Mouse (Mus musculus) myocyte (in vitro differentiated cells): Measurements from ENCODE around the gene S100a8. TPM values are rescaled to one million over a fixed set of nuclear protein-coding genes. Genes with fewer than 3 reads are reported as not detected.

Experiments used
- H3K27me3 ChIP-seq: one replicate; pipeline ENCODE4 v1.6.1; 2011; ENCODE audit not compliant: control insufficient read depth, insufficient read depth, insufficient read length
- H3K36me3 ChIP-seq: one replicate; pipeline ENCODE4 v1.6.1; 2011; ENCODE audit not compliant: control insufficient read depth, insufficient read depth
- H3K4me2 ChIP-seq: one replicate; pipeline ENCODE4 v1.6.1; 2011; ENCODE audit warnings: low read depth, control low read depth
- H3K4me3 ChIP-seq: one replicate; pipeline ENCODE4 v1.5.1; 2011; ENCODE audit warnings: mild to moderate bottlenecking, control low read depth, moderate library complexity
- H3K79me2 ChIP-seq: one replicate; pipeline ENCODE4 v1.6.1; 2011; ENCODE audit not compliant: control insufficient read depth, insufficient read depth
- H3ac ChIP-seq: one replicate; pipeline ENCODE4 v1.6.1; 2011; ENCODE audit not compliant: control insufficient read depth, insufficient read length
- CEBPB ChIP-seq: IDR thresholded peaks from 2 replicates; pipeline ENCODE4 v1.6.1; 2011; ENCODE audit warnings: mild to moderate bottlenecking, moderate library complexity; ENCODE audit not compliant: poor library complexity, insufficient read depth, severe bottlenecking
- E2F4 ChIP-seq: IDR thresholded peaks from one replicate; pipeline ENCODE4 v1.6.1; 2011; ENCODE audit warnings: mild to moderate bottlenecking, control low read depth, moderate library complexity; ENCODE audit not compliant: insufficient read depth
- MAX ChIP-seq: IDR thresholded peaks from one replicate; pipeline ENCODE4 v1.6.1; 2011; ENCODE audit warnings: low read depth, mild to moderate bottlenecking, control low read depth
- MYOD1 ChIP-seq, 3 experiments: IDR thresholded peaks; one replicate each; pipeline ENCODE4 v1.6.1; 2011; ENCODE audit warnings: control low read depth in 2 of 3, low read depth in 2 of 3, mild to moderate bottlenecking in 2 of 3, moderate library complexity in 1 of 3; ENCODE audit not compliant: insufficient read length in 2 of 3, control insufficient read depth in 1 of 3
- MYOG ChIP-seq, 3 experiments: IDR thresholded peaks; one replicate each; pipeline ENCODE4 v1.6.1; 2011; ENCODE audit warnings: control low read depth in 2 of 3, low read depth in 2 of 3, mild to moderate bottlenecking in 2 of 3; ENCODE audit not compliant: insufficient read length in 2 of 3, control insufficient read depth in 1 of 3, insufficient read depth in 1 of 3
- POLR2A ChIP-seq: IDR thresholded peaks from one replicate; pipeline ENCODE4 v1.6.1; 2011; ENCODE audit warnings: low read depth, mild to moderate bottlenecking, control low read depth, moderate library complexity; ENCODE audit not compliant: insufficient read length
- POLR2AphosphoS2 ChIP-seq: IDR thresholded peaks from one replicate; pipeline ENCODE4 v1.6.1; 2011; ENCODE audit warnings: low read depth, control low read depth; ENCODE audit not compliant: insufficient read length
- REST ChIP-seq: IDR thresholded peaks from one replicate; pipeline ENCODE4 v1.6.1; 2011; ENCODE audit warnings: mild to moderate bottlenecking, control low read depth, moderate library complexity; ENCODE audit not compliant: insufficient read depth, insufficient read length
- SRF ChIP-seq: IDR thresholded peaks from one replicate; pipeline ENCODE4 v1.6.1; 2011; ENCODE audit warnings: low read depth; ENCODE audit not compliant: control insufficient read depth, insufficient read length
- TCF12 ChIP-seq: IDR thresholded peaks from one replicate; pipeline ENCODE4 v1.6.1; 2011; ENCODE audit warnings: mild to moderate bottlenecking, control low read depth; ENCODE audit not compliant: poor library complexity, insufficient read depth, severe bottlenecking
- TCF3 ChIP-seq: IDR thresholded peaks from one replicate; pipeline ENCODE4 v1.6.1; 2011; ENCODE audit warnings: low read depth, control low read depth; ENCODE audit not compliant: insufficient read length
- USF1 ChIP-seq: IDR thresholded peaks from one replicate; pipeline ENCODE4 v1.6.1; 2011; ENCODE audit warnings: low read depth, mild to moderate bottlenecking, control low read depth, moderate library complexity
- polyA plus RNA-seq: library from polyadenylated mRNA; unstranded; fragments of >200 nt; fragmentation: generic; extraction: Trizol; gene quantifications from one replicate; pipeline ENCODE4 v1.2.1, GENCODE M21; 2012; ENCODE audit warnings: missing spikeins

Gene S100a8
- polyA plus RNA-seq, result not detected

DNA sequence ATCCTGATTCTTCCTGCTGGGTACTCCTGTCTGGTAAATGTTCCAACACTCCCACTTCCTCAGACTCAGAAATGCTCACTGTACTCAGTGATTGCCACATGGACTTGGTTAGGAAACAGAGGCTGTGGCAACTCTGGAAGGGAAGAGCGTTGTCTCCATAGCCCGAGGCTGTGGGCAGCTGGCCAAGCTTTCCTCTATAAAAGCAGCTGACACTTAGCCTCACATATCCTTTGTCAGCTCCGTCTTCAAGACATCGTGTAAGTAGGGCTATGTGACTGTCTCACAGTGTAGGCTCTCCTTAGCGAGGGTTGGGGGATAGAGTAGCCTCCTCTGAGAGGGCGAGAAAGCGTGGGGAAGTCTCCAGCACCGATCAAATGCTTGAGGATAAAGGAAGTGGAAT is at the start of gene S100a8:
Gene S100a8, plus strand, starts transcription at position 133 of the 400 bp plus-strand sequence.
- Histone ChIP-seq H3K79me2 (no peaks in the 10 kb centered on the region), H3K4me3 (no peak within 1 kb of the TSS), H3K27me3 (no peaks in the 10 kb centered on the region), H3K36me3 (no peaks in the 10 kb centered on the region), H3ac (no peak within 1 kb of the TSS), H3K4me2 (no peak within 1 kb of the TSS)
- no peak for TF ChIP-seq SRF
- TF ChIP-seq MYOD1 (IDR thresholded peaks at IDR 0.05; ENCODE audit: control insufficient read depth in 1 of 3, insufficient read length in 2 of 3, low read depth in 2 of 3), result no peak
- TF ChIP-seq E2F4, result no peak
- no peak for TF ChIP-seq MAX
- TF ChIP-seq USF1, result no peak
- TF ChIP-seq MYOG (IDR thresholded peaks at IDR 0.05; ENCODE audit: control insufficient read depth in 1 of 3, insufficient read depth in 1 of 3, insufficient read length in 2 of 3, low read depth in 2 of 3), result no peak
- no peak for TF ChIP-seq POLR2AphosphoS2
- TF ChIP-seq TCF12, result no peak
- no peak for TF ChIP-seq POLR2A
- TF ChIP-seq REST, result no peak
- TF ChIP-seq CEBPB, result no peak

DNA sequence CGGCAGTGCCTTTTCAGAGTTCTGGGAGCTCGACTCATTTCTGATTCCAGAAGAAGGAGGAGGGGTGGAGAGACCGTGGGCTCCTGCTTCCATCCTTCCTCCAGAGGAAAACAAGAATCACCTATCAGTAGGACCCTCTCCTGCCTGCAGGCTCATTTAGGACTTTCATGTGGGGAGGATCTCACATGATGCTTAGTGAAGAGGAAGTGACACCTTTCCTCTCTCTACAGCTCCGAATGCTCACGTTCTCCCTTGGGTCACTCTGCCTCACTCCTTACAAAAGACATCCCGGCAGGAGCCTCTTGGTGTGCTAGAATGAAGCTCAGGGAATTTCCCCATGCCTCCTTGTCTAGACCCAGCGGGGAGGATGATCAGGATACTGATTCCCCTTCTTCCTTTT is 47.2 kb upstream of the S100a8 start:
- H3K27me3 ChIP-seq, result no peaks in the 10 kb centered on the region
- no peak overlapping the region for H3ac ChIP-seq
- no peak for TF ChIP-seq USF1
- no peak for TF ChIP-seq MYOG (IDR thresholded peaks at IDR 0.05; ENCODE audit: control insufficient read depth in 1 of 3, insufficient read depth in 1 of 3, insufficient read length in 2 of 3, low read depth in 2 of 3)
- TF ChIP-seq TCF3, result no peak
- no peak for TF ChIP-seq REST
- no peak overlapping the region for H3K4me3 ChIP-seq
- H3K79me2 ChIP-seq, result no peaks in the 10 kb centered on the region
- peaks cover 22% of the 10 kb centered on the region for H3K36me3 ChIP-seq
- no peak overlapping the region for H3K4me2 ChIP-seq

DNA sequence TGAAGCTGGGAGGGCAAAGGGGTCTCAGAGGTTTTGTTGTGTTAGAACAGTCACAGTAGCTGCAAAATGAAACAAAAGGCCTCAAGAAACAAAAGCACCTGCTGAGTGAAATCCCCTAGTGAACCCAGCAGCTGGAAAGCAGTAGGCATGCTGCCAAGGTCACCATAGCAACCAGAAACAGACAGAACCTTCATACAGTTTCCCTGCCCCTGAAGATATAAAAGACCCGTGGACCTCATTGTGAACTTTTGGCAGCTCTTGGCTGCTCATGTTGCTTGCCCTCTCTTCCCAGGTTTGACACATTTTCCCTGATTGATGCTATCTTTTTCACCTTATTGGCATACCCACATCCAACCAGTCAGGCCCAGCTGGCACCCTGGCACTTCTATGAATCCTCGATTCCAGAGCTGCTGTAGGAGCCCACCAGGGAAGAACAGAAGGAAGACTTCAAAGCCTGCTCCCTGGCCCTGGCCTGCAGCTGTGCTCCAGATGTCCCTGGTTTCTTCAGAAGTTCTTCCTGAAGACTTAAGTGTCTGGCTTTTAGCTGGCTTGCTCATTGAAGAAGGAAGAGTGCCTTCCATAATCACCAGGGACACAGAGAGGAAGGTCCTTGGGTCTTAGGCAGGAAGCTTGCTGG is 45.2 kb upstream of the S100a8 start:
- Histone ChIP-seq H3K4me2 (no peak overlapping the region), H3ac (no peak overlapping the region), H3K4me3 (no peak overlapping the region), H3K27me3 (no peaks in the 10 kb centered on the region), H3K79me2 (no peaks in the 10 kb centered on the region), H3K36me3 (peaks cover 3% of the 10 kb centered on the region)
- no peak for TF ChIP-seq POLR2AphosphoS2
- no peak for TF ChIP-seq REST
- no peak for TF ChIP-seq TCF3
- no peak for TF ChIP-seq MAX

DNA sequence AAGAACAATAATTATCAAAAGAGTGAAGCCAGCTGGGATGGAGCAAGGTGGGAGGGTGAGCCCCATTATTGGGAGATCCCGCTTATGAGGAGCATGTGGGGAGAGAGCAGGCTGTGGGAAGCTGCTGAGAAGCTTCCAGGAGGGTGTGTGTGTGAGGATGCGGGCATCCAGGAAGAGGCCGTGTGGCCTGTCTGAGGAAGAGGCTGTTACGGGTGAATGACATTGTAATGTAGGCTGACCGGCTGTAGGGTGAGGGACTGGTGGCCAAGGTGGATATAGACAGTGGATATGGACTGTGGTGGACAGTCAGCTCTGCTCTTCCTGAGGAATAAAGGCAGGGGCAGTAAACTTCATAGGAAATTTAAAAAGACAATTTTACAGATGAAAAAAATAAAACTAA is 43.3 kb upstream of the S100a8 start:
- H3K4me2 ChIP-seq, result no peak overlapping the region
- no peak overlapping the region for H3K4me3 ChIP-seq
- H3K27me3 ChIP-seq, result no peaks in the 10 kb centered on the region
- no peak for TF ChIP-seq MYOD1 (IDR thresholded peaks at IDR 0.05; ENCODE audit: control insufficient read depth in 1 of 3, insufficient read length in 2 of 3, low read depth in 2 of 3)
- no peak for TF ChIP-seq POLR2AphosphoS2
- TF ChIP-seq MAX, result no peak
- no peak for TF ChIP-seq POLR2A
- no peak for TF ChIP-seq TCF3
- TF ChIP-seq USF1, result no peak
- TF ChIP-seq CEBPB, result no peak
- TF ChIP-seq REST, result no peak
- TF ChIP-seq E2F4, result no peak
- no peak for TF ChIP-seq SRF
- TF ChIP-seq TCF12, result no peak
- TF ChIP-seq MYOG (IDR thresholded peaks at IDR 0.05; ENCODE audit: control insufficient read depth in 1 of 3, insufficient read depth in 1 of 3, insufficient read length in 2 of 3, low read depth in 2 of 3), result no peak
- H3K79me2 ChIP-seq, result no peaks in the 10 kb centered on the region
- H3ac ChIP-seq, result no peak overlapping the region
- H3K36me3 ChIP-seq, result no peaks in the 10 kb centered on the region

DNA sequence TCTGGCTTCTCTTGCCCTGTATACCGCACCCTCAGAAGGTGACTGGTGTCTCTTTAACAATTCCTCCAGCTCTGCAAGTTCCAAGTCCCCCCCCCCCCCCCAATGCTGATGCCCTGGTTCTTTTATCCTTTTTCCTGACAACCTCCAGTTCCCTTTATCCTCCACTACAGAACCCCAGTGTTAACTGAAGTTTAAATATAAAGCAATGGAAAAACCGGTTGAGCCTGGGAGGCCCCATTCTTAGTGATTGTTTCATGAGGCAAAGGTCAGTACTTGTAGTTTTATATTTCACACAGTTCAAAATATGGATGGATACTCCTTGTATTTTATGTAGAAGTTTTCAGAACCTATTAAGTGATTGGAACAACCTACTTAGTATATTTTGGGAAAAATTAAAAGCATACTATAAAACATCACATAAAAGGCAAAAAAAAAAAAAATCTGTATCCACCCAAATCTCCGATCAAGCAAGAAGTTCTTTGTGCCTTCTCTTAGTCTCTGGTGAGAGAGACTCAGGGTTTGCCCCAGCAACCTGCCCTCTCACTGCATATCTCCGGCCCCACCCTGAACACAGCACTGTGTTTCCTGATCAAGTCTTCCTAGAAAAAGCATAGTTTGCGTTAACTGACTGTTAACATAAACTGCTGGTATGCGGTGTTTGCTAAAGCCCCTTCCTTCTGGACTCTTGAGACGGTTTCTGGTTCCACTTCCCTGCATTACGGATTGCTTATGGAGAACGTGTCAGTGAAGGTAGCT is 42.3 kb upstream of the S100a8 start:
- no peaks in the 10 kb centered on the region for H3K36me3 ChIP-seq
- no peak overlapping the region for H3K4me3 ChIP-seq
- no peaks in the 10 kb centered on the region for H3K79me2 ChIP-seq
- no peaks in the 10 kb centered on the region for H3K27me3 ChIP-seq
- no peak overlapping the region for H3K4me2 ChIP-seq
- H3ac ChIP-seq, result no peak overlapping the region
- no peak for TF ChIP-seq USF1
- no peak for TF ChIP-seq POLR2A
- no peak for TF ChIP-seq MAX
- no peak for TF ChIP-seq TCF12
- no peak for TF ChIP-seq MYOD1 (IDR thresholded peaks at IDR 0.05; ENCODE audit: control insufficient read depth in 1 of 3, insufficient read length in 2 of 3, low read depth in 2 of 3)
- no peak for TF ChIP-seq REST
- no peak for TF ChIP-seq TCF3
- no peak for TF ChIP-seq SRF
